Mouse (Mus musculus): ENCODE results near the gene Fam133b.
"Not testable (repeated sequence)": the region's sequence is repeated elsewhere in the genome, so short reads cannot be mapped to it uniquely, and the experiment has no call there.

The Fam133b gene

GRCm38 (mm10) chr5:3598766-3599165 lies 55.1 kb downstream of the Fam133b start:
- DNase-seq (ENCODE audit: low read depth, low spot score): no peak

GRCm38 (mm10) chr5:3600298-3600697 lies 56.7 kb downstream of the Fam133b start:
- DNase-seq (ENCODE audit: low read depth, low spot score): no peak

- DNase-seq (ENCODE audit: low read depth, low spot score): no peak
Observed at GRCm38 (mm10) chr5:3600790-3601189, 57.2 kb downstream of the Fam133b start.

- DNase-seq (ENCODE audit: low read depth, low spot score): no peak
Observed at GRCm38 (mm10) chr5:3607114-3607513, 63.5 kb downstream of the Fam133b start.

GRCm38 (mm10) chr5:3609241-3609640 lies 65.6 kb downstream of the Fam133b start:
- no peak for DNase-seq (ENCODE audit: low read depth, low spot score)

GRCm38 (mm10) chr5:3611835-3612234 lies 68.2 kb downstream of the Fam133b start:
- DNase-seq (ENCODE audit: low read depth, low spot score): not testable (repeated sequence)

Data from CD4-positive, CD25-positive, alpha-beta regulatory T cell, adult 2 months (primary cell).